Mouse (Mus musculus) embryonic facial prominence, embryonic 12.5 days (tissue): Measurements from ENCODE around the gene Slc11a2. TPM values are rescaled to one million over a fixed set of nuclear protein-coding genes. Genes with fewer than 3 reads are reported as not detected.
"Not testable (repeated sequence)": the region's sequence is repeated elsewhere in the genome, so short reads cannot be mapped to it uniquely, and the experiment has no call there.

ENCODE experiments used
- ATAC-seq: fragments of 200-750 bp; cut with Nextera tagmentation; 2 replicates; pipeline ENCODE4 v1.8.0; 2017; ENCODE audit not compliant: insufficient number of reproducible peaks, insufficient read depth, low FRiP score, low TSS enrichment
- H3K27ac ChIP-seq: fragments of 300-500 bp; sonication (generic); 2 replicates; pipeline ENCODE4 v1.5.1; 2016; ENCODE audit warnings: mild to moderate bottlenecking
- H3K27me3 ChIP-seq: fragments of 300-500 bp; sonication (generic); 2 replicates; pipeline ENCODE4 v1.6.1; 2016; ENCODE audit warnings: mild to moderate bottlenecking, moderate library complexity
- H3K36me3 ChIP-seq: fragments of 300-500 bp; sonication (generic); 2 replicates; pipeline ENCODE4 v1.6.1; 2016; ENCODE audit warnings: mild to moderate bottlenecking
- H3K4me1 ChIP-seq: fragments of 300-500 bp; sonication (generic); 2 replicates; pipeline ENCODE4 v1.6.1; 2016
- H3K4me2 ChIP-seq: fragments of 300-500 bp; sonication (generic); replicated peaks from 2 replicates; pipeline ENCODE4 v1.6.1; 2016; ENCODE audit warnings: mild to moderate bottlenecking, moderate library complexity
- H3K4me3 ChIP-seq: fragments of 300-500 bp; sonication (generic); 2 replicates; pipeline ENCODE4 v1.5.1; 2016; ENCODE audit warnings: mild to moderate bottlenecking
- H3K9ac ChIP-seq: fragments of 300-500 bp; sonication (generic); 2 replicates; pipeline ENCODE4 v1.6.1; 2016; ENCODE audit warnings: mild to moderate bottlenecking, moderate library complexity
- H3K9me3 ChIP-seq: fragments of 300-500 bp; sonication (generic); 2 replicates; pipeline ENCODE4 v1.6.1; 2016; ENCODE audit warnings: mild to moderate bottlenecking, moderate library complexity
- WGBS: fragments of 180-500 bp; shearing (Covaris S2); methylation state at CpG from one replicate; pipeline ENCODE4 v1.1.7; 2016; 5-methylcytosine and 5-hydroxymethylcytosine counted together
- polyA plus RNA-seq: library from polyadenylated mRNA; unstranded; fragments of >200 nt; fragmentation: Nextera tagmentation; extraction: Ambion mirVana; gene quantifications from 2 replicates; pipeline ENCODE4 v1.2.1, GENCODE M21; 2016

The Slc11a2 gene
- polyA plus RNA-seq, 1 experiment from 2014 or later, result 22.3 TPM

- Histone ChIP-seq H3K9ac (no peak overlapping the region), H3K4me3 (no peak overlapping the region), H3K9me3 (no peaks in the 10 kb centered on the region), H3K27ac (no peak overlapping the region), H3K36me3 (peaks cover 75% of the 10 kb centered on the region), H3K27me3 (no peaks in the 10 kb centered on the region), H3K4me2 (no peak overlapping the region), H3K4me1 (no peaks in the 10 kb centered on the region)
- WGBS, result 93% methylated on average over 3 of the region's 3 CpGs
- no peak for ATAC-seq
Observed at GRCm38 (mm10) chr15:100395561-100395960, 29.3 kb downstream of the Slc11a2 start.

GRCm38 (mm10) chr15:100393016-100393415 is 31.9 kb downstream of the Slc11a2 start:
- Histone ChIP-seq H3K27ac (no peak overlapping the region), H3K36me3 (peaks cover 49% of the 10 kb centered on the region), H3K9me3 (no peaks in the 10 kb centered on the region), H3K27me3 (no peaks in the 10 kb centered on the region), H3K4me1 (peaks cover 11% of the 10 kb centered on the region), H3K4me3 (no peak overlapping the region), H3K9ac (no peak overlapping the region), H3K4me2 (no peak overlapping the region)
- WGBS, result 82% methylated on average over 11 of the region's 11 CpGs
- ATAC-seq, result no peak

GRCm38 (mm10) chr15:100391599-100391998 is 33.3 kb downstream of the Slc11a2 start:
- Histone ChIP-seq H3K9ac (no peak overlapping the region), H3K27ac (no peak overlapping the region), H3K4me2 (no peak overlapping the region), H3K4me3 (no peak overlapping the region), H3K27me3 (no peaks in the 10 kb centered on the region), H3K4me1 (peaks cover 11% of the 10 kb centered on the region), H3K36me3 (peaks cover 35% of the 10 kb centered on the region), H3K9me3 (no peaks in the 10 kb centered on the region)
- 94% methylated on average over 7 of the region's 7 CpGs for WGBS
- ATAC-seq, result no peak

- Histone ChIP-seq H3K9me3 (no peaks in the 10 kb centered on the region), H3K9ac (no peak overlapping the region), H3K4me3 (no peak overlapping the region), H3K27me3 (no peaks in the 10 kb centered on the region), H3K4me2 (no peak overlapping the region), H3K27ac (no peak overlapping the region), H3K4me1 (peaks cover 11% of the 10 kb centered on the region), H3K36me3 (peaks cover 30% of the 10 kb centered on the region)
- ATAC-seq, result no peak
- 72% methylated on average over 7 of the region's 7 CpGs for WGBS
Observed at GRCm38 (mm10) chr15:100391066-100391465, 33.8 kb downstream of the Slc11a2 start.

- peaks cover 10% of the 10 kb centered on the region for H3K36me3 ChIP-seq
- no peak overlapping the region for H3K4me2 ChIP-seq
- no peak for ATAC-seq
- no peak overlapping the region for H3K27ac ChIP-seq
- H3K9me3 ChIP-seq, result no peaks in the 10 kb centered on the region
- H3K9ac ChIP-seq, result no peak overlapping the region
- 60% methylated on average over 9 of the region's 9 CpGs for WGBS
- H3K27me3 ChIP-seq, result no peaks in the 10 kb centered on the region
- H3K4me3 ChIP-seq, result no peak overlapping the region
- H3K4me1 ChIP-seq, result peaks cover 11% of the 10 kb centered on the region
Observed at GRCm38 (mm10) chr15:100388886-100389285, 36.0 kb downstream of the Slc11a2 start.

GRCm38 (mm10) chr15:100388224-100388835 is 36.5 kb downstream of the Slc11a2 start:
- Histone ChIP-seq H3K27me3 (no peaks in the 10 kb centered on the region), H3K9me3 (no peaks in the 10 kb centered on the region), H3K4me1 (peaks cover 11% of the 10 kb centered on the region), H3K9ac (no peak overlapping the region), H3K36me3 (peaks cover 5% of the 10 kb centered on the region), H3K4me3 (no peak overlapping the region), H3K27ac (no peak overlapping the region), H3K4me2 (no peak overlapping the region)
- no peak for ATAC-seq
- WGBS, result 87% methylated on average over 16 of the region's 16 CpGs

GRCm38 (mm10) chr15:100387544-100388223 is 37.2 kb downstream of the Slc11a2 start:
- Histone ChIP-seq H3K4me1 (peaks cover 11% of the 10 kb centered on the region), H3K4me3 (no peak overlapping the region), H3K27me3 (no peaks in the 10 kb centered on the region), H3K9ac (no peak overlapping the region), H3K27ac (no peak overlapping the region), H3K36me3 (no peaks in the 10 kb centered on the region; the same call in 1 of the 2 replicates), H3K9me3 (no peaks in the 10 kb centered on the region), H3K4me2 (no peak overlapping the region)
- no peak for ATAC-seq
- 90% methylated on average over 17 of the region's 17 CpGs for WGBS

GRCm38 (mm10) chr15:100385705-100386104 is 39.2 kb downstream of the Slc11a2 start:
- Histone ChIP-seq H3K27ac (no peak overlapping the region), H3K9ac (no peak overlapping the region), H3K36me3 (no peaks in the 10 kb centered on the region), H3K9me3 (no peaks in the 10 kb centered on the region), H3K4me1 (peaks cover 11% of the 10 kb centered on the region), H3K4me2 (no peak overlapping the region), H3K27me3 (no peaks in the 10 kb centered on the region), H3K4me3 (no peak overlapping the region)
- WGBS, result 86% methylated on average over 9 of the region's 9 CpGs
- ATAC-seq, result no peak

- Histone ChIP-seq H3K9ac (no peak overlapping the region), H3K9me3 (no peaks in the 10 kb centered on the region), H3K27me3 (no peaks in the 10 kb centered on the region), H3K27ac (no peak overlapping the region), H3K4me3 (no peak overlapping the region), H3K4me2 (no peak overlapping the region), H3K36me3 (no peaks in the 10 kb centered on the region), H3K4me1 (no peaks in the 10 kb centered on the region)
- ATAC-seq, result no peak
- WGBS, result 64% methylated on average over 2 of the region's 2 CpGs
Observed at GRCm38 (mm10) chr15:100380104-100380503, 44.8 kb downstream of the Slc11a2 start.

GRCm38 (mm10) chr15:100379658-100380057 is 45.2 kb downstream of the Slc11a2 start:
- no peak overlapping the region for H3K4me3 ChIP-seq
- no peaks in the 10 kb centered on the region for H3K9me3 ChIP-seq
- 83% methylated on average over 8 of the region's 8 CpGs for WGBS
- H3K27ac ChIP-seq, result no peak overlapping the region
- no peak for ATAC-seq
- H3K27me3 ChIP-seq, result no peaks in the 10 kb centered on the region
- H3K4me2 ChIP-seq, result no peak overlapping the region
- no peak overlapping the region for H3K9ac ChIP-seq
- no peaks in the 10 kb centered on the region for H3K4me1 ChIP-seq
- no peaks in the 10 kb centered on the region for H3K36me3 ChIP-seq

- not testable (repeated sequence) for H3K27me3 ChIP-seq, H3K4me2 ChIP-seq, H3K4me1 ChIP-seq, H3K27ac ChIP-seq, H3K9ac ChIP-seq, H3K4me3 ChIP-seq, H3K9me3 ChIP-seq, H3K36me3 ChIP-seq, ATAC-seq
- 32% methylated on average over 4 of the region's 9 CpGs for WGBS
Observed at GRCm38 (mm10) chr15:100377847-100378505, 46.9 kb downstream of the Slc11a2 start.

- Histone ChIP-seq H3K4me1 (no peaks in the 10 kb centered on the region), H3K36me3 (no peaks in the 10 kb centered on the region), H3K27ac (no peak overlapping the region), H3K4me3 (no peak overlapping the region), H3K27me3 (no peaks in the 10 kb centered on the region), H3K9me3 (0 out of 2 replicates have a peak, but pooled peaks cover 3% of the 10 kb centered on the region), H3K4me2 (no peak overlapping the region), H3K9ac (no peak overlapping the region)
- ATAC-seq, result no peak
- 30% methylated on average over 5 of the region's 5 CpGs for WGBS
Observed at GRCm38 (mm10) chr15:100375066-100375465, 49.8 kb downstream of the Slc11a2 start.
